Mouse (Mus musculus) splenic B cell, adult 2 months (primary cell): ENCODE data around the gene Pde4d.

ENCODE experiments used
- DNase-seq: peaks from one replicate; pipeline ENCODE4 v3.0.0-alpha.2; 2011; ENCODE audit warnings: low read depth, low spot score
- H3K27me3 ChIP-seq: 2 replicates; pipeline ENCODE4 v1.6.1; 2012; ENCODE audit warnings: mild to moderate bottlenecking, low read length, moderate library complexity, mixed read lengths; ENCODE audit not compliant: control insufficient read depth, poor library complexity, insufficient read depth, severe bottlenecking
- H3K36me3 ChIP-seq: 2 replicates; pipeline ENCODE4 v1.6.1; 2012; ENCODE audit warnings: mild to moderate bottlenecking, low read length, moderate library complexity, mixed read lengths; ENCODE audit not compliant: control insufficient read depth, poor library complexity, insufficient read depth, severe bottlenecking

The Pde4d gene

DNA sequence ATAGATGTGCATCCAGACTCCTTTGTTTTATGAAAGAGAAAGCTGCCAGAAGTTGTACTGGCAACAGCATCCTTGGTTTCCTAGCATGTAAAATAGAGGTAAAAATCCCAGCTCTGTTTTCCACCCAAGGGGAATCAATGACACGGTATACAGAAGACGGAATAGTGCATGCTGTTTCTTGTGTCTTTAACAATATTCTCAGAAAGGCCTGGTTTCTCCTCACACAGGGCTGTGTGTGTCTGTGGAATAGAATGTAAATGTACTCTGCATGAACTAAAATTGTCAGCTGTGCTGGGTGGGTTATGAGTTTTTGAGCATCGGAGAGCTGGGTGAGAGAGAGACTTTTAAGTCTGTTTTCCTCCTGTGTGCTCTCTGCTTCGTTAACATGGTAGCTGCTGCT is 74.8 kb downstream of the Pde4d start:
- Histone ChIP-seq H3K36me3 (no peaks in the 10 kb centered on the region), H3K27me3 (no peaks in the 10 kb centered on the region)
- DNase-seq = no peak

DNA sequence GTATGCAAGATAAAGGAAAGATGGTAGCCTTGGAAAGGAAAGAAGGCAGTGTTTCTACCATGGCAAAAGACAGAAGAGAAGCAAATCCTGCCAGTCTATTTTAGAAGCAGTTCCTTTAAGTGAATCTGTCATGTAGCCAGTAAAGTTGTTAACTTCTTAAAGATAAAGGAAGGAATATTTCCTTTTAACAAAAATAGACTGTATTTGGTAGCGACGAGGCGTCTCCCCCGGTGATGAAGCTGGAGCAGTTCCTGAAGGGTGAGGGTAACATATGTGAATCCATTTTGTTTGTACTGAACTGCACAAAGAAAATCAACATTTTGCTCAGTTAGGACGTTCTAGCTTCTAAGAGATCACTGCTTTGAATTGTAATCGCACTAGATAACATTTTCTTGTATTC is 75.2 kb downstream of the Pde4d start:
- DNase-seq = no peak
- no peaks in the 10 kb centered on the region for H3K27me3 ChIP-seq

DNA sequence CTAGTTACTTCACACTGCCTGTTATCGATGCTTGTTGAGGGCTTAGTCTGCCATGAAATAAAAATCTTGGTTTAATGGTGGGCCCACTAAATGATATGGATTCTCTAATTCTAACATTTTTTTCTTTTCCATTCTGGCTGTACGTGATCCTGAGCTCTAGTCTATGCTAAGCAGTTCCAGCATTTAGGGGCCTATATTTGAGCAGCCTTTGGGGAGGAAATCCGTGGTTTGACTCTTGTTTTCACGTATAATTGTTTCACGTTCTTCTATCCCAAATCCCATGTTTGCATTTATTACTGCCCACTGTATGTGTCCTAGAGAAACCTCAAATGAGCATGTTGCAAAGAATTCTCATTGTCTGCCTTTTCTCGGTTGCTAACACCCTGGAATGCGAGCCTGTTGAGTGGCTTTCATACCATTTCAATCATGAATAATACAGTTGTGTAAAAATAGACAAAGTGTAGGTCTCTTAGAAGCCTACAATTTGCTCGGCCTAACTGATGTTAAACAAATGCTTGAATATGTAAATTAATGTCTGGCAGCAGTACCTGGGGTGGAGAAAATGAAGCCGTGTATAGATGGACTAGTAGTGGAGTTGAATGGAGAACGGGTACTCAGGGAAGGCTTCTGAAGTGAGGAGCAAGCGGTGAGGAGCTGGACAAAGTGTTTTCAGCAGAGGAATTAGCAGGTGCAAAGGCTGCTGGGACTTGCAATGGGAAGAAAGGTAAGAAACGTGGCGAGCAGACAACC is 76.7 kb downstream of the Pde4d start:
- Histone ChIP-seq H3K27me3 (no peaks in the 10 kb centered on the region), H3K36me3 (no peaks in the 10 kb centered on the region)
- DNase-seq = no peak

More for the DNA sequence above, 75.2 kb downstream of the Pde4d start:
- H3K36me3 ChIP-seq = no peaks in the 10 kb centered on the region

DNA sequence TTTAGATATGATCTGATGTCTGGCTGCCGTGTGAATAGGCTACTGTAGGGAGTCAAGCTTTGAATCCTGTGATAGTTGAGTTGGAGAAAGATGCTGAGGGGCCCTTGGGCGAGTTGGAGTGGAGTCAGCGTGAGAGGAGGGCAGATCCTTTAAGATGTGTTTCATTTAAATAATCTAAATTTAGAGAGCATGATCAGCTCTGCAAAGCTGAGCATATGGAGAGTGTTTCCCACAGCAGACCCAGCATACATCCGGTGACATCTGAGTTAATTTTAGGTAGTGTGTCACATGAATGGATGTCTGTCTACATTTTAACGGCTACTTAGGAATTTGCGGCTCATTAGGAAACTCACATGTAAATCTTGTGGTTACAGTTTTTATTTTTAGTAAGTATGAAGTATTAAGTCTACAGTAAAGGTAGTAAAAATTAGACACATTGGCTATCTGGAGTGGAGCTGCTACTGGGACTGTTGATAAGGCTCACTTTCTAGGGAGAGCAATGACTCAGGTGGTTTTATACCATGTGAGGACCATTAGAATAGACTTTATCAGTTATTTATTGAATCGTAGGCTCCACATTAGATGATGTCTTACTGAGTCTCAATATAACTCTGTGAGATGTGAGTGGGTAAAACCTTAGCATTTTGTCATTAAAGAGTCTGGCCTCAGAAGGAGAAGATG is 77.5 kb downstream of the Pde4d start:
- DNase-seq = peak; percentile 34
- Histone ChIP-seq H3K27me3 (no peaks in the 10 kb centered on the region), H3K36me3 (no peaks in the 10 kb centered on the region)

DNA sequence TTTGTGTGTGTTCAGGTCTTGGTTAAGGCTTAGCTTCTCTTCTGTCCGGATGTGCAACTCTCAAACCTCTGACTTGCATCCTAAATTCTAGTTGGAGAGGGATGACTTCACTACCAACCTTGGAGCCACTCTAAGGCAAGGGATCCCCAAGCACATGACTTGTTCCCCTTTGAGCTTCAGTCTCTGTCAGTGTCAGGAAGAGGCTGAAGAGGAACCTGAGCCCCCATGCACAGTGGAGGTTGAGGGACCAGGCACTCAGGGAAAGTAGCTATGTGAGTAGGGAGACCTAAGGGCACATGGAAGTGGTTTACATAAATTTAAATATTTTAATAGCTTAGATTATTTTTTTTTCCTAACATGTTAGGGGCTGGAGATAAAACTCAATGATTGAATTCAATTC is 78.6 kb downstream of the Pde4d start:
- no peaks in the 10 kb centered on the region for H3K27me3 ChIP-seq
- DNase-seq = no peak
- H3K36me3 ChIP-seq = no peaks in the 10 kb centered on the region

DNA sequence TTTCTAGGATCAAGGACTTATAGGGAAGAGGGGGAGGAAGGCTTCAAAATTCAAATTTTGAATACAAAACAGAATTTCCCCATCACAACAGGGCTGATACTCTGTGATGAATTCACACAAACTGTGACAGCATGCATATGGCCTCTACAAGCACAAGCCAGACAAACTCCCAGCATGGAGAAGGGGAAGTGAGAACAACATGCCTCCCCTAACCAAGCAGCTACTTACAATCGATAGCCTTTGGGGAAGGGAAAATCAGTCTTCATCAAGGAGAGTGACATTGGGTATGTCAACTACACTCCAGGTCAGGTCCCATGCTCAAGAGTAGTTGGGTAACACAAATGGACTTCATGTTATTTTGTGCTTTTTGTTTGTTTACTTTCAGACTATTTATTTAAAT is 83.1 kb downstream of the Pde4d start:
- Histone ChIP-seq H3K27me3 (no peaks in the 10 kb centered on the region), H3K36me3 (no peaks in the 10 kb centered on the region)
- DNase-seq = no peak

DNA sequence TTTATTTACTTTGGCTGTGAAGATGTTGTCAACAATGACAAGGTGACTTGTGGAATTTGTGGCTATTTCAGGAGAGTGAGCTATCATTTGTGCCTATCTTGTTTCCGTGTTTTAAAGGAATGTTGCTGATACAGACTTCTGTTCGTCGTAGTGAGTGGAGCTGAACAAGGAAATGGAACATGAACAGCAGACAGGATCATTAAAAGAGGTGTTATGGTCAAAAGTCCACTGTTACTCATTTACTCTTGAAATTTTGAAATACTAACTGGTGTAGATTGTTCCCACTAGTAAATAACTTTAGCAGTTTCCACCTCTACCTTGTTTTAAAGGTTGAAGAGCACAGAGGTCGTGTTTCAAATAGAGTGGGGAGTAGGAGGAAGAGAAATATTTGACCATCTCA is 86.7 kb downstream of the Pde4d start:
- DNase-seq = no peak
- Histone ChIP-seq H3K27me3 (no peaks in the 10 kb centered on the region), H3K36me3 (no peaks in the 10 kb centered on the region)

DNA sequence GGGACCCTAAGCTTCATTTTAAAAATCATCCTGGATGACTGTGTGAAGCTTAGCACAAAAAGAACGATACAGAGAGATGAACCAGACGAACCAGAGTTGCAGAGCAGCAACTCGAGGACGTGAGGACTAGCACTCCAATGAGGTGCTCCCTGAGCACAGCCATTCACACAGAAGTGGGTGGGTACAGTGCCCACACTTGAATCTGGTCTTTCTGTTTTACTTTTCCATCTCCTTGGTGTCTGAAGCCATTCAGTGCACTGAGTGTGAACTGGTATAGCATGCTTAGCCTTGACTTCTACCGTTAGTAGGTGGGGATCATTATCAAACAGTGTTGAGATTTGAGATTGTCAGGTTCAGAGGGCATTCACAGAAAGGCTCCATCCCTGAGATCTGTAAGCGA is 87.2 kb downstream of the Pde4d start:
- no peaks in the 10 kb centered on the region for H3K36me3 ChIP-seq
- H3K27me3 ChIP-seq = no peaks in the 10 kb centered on the region
- no peak for DNase-seq

DNA sequence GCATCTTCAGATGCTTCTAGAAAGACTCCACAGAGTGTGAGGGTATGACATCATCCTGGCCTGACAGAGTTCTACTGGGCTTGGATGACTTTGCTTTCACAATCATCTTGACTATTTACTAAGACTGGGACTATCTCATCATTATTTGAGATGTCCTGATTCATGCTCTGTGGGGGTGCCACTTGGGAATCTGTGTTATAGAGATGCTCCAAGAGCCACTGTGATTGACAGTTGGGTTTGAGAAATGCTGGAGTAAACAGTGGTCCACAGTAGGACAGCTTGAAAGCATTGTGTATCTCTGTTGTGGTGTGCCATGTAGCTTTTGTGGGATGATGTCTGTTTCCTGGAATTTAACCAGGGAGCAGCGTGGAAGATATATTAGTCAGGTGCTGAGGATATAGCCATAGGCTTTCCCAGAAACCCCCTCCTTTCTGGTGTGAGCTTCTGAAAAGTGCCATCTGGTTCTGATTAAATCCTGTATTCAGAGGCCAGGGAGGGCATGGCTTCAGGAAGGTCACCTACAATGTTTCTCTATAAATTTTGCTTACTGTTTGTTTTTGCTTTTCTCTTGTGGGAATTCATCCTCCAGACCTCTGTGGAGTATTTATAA is 89.1 kb downstream of the Pde4d start:
- no peaks in the 10 kb centered on the region for H3K36me3 ChIP-seq
- H3K27me3 ChIP-seq = no peaks in the 10 kb centered on the region
- DNase-seq = no peak

DNA sequence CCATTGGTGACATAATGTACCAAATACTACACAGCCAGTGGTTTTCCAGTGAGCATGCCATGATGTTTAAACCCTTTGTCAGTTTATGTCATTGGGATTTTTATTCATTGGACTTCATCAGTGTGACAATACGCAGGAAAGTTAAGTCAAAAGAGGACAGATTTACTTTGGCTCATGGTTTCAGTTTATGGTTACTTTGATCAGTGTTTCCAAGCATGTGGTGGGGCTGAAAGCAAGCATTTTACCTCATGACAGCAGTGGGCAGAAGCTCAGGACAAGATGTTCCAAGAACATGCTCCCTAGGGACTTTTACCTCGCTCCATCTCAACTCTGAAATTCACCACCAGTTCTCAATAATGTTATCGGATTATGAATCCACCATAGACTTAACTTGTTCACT is 91.7 kb downstream of the Pde4d start:
- DNase-seq = no peak
- no peaks in the 10 kb centered on the region for H3K27me3 ChIP-seq
- H3K36me3 ChIP-seq = no peaks in the 10 kb centered on the region

DNA sequence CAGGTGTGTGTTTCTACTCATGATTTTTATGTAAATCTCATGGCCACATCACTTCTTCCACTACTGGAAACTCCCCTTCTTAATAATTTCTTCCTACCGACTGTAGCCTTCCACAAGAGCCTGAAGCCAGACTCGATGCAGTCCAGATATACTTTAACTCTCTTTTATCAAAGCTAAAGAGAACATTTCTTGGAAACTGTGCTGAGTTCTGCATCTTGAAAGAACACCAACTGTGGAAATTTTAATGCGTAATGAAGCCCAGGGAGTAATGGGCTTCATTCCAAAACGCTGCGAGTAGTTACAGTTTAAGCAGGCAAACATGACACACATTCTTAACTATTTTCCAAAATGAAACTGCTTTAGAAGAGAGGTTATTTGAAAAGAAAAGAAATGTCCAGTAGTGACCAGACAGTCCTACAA is 92.6 kb downstream of the Pde4d start:
- H3K36me3 ChIP-seq = no peaks in the 10 kb centered on the region
- H3K27me3 ChIP-seq = no peaks in the 10 kb centered on the region
- no peak for DNase-seq

DNA sequence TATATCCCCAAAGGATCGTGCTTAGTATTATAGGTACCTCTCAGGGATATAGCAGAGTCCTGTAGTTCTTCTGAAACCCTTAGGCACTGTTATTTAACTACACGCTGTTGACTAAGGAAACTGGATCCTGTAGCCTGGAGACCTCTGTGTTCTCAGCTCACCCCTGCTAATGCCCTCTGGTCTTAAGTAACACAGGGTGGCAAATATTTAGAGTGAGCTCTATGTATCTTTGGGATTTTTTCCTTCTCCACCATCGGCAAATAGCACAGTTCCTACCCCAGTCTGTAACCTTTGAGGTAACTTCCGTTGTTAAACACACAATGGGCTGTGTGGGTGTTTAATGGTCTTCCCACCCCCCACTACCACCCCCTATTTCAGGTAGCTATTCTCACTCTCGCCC is 102.5 kb downstream of the Pde4d start:
- DNase-seq = no peak
- Histone ChIP-seq H3K27me3 (no peaks in the 10 kb centered on the region), H3K36me3 (no peaks in the 10 kb centered on the region)

DNA sequence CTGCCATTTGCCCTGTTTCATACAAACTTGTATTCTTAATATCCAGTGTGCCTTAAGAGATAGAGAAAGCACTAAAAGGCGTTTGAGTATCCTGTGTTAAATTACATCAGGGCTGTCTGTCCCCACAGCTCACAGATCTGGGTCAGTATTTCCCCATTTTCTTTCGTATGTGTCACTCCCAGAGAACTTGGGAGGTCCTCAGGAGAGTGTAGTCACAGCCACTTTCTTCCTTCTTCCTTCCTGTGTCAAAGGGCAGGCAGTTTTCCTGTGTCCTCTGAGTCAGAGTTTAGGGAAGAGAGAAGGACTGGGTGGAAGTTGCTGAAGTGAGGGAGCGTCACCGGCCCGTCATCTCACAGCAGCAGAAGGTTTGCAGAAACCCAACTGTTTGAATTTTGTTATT is 103.2 kb downstream of the Pde4d start:
- Histone ChIP-seq H3K27me3 (no peaks in the 10 kb centered on the region), H3K36me3 (no peaks in the 10 kb centered on the region)

DNA sequence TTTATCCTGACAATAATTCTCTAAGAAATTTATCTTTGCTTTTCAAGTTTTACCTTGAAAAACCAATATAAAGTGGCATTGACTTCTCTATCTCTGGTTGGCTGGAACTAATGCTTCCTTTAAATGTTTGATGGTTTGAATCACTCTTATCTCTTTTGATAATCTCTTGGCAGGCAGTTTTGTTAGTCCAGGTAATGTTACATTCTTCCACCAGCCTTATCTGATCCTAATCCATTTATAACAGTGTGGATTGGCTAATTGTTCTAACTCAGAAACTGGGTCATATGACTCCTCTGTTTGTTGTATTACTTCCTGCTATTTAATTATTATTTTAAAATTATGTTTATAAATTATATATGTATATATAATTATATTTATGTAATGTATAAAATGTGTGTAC is 105.2 kb downstream of the Pde4d start:
- no peaks in the 10 kb centered on the region for H3K36me3 ChIP-seq
- no peak for DNase-seq

More for the DNA sequence above, 103.2 kb downstream of the Pde4d start:
- no peak for DNase-seq

DNA sequence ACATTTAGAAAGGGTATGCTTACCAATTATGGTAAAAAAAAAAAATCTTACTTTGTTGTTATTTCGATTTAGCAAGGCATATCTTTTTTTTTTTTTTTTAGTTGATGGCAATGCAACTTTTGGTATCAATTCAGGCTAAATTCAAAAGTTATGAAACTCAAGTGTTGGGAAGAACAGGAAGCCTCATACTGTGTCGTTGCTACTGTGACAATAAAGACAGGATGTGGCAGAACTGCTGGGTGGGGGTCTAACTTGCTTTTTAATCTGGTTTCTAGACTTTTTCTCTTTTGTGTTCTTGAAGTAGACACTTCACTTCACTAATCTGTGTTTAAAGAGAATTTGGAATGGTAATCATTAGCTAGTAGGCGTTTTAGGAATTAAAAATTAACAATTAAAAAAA is 147.2 kb downstream of the Pde4d start:
- no peak for DNase-seq
- Histone ChIP-seq H3K27me3 (no peaks in the 10 kb centered on the region), H3K36me3 (no peaks in the 10 kb centered on the region)

More for the DNA sequence above, 105.2 kb downstream of the Pde4d start:
- no peaks in the 10 kb centered on the region for H3K27me3 ChIP-seq
